Mouse (Mus musculus) gastrocnemius, postnatal 4 days (tissue): ENCODE results near the gene Oprm1. TPM values are rescaled to one million over a fixed set of nuclear protein-coding genes. Genes with fewer than 3 reads are reported as not detected.
"Not testable (repeated sequence)": the region's sequence is repeated elsewhere in the genome, so short reads cannot be mapped to it uniquely, and the experiment has no call there.

Source experiments
- DNase-seq, 2 experiments: peaks; one replicate each; pipeline ENCODE4 v3.0.0; 2021 to 2022; ENCODE audit warnings: low spot score in 2 of 2, mixed read lengths in 2 of 2
- long read RNA-seq, 2 experiments: library from polyadenylated mRNA; stranded (forward); transcript quantifications; one replicate each; pipeline ENCODE4 v2.0.0; 2021
- total RNA-seq, 2 experiments: library from RNA; stranded (reverse); gene quantifications; 2 replicates each; pipeline ENCODE4 v1.2.3; 2021

Oprm1 gene
- not detected for total RNA-seq
- long read RNA-seq, experiment 1: 0 reads
- long read RNA-seq, experiment 2: 0 reads

- no peak for DNase-seq
These were observed at the start of gene Oprm1 for GRCm38 (mm10) chr10:6758206-6758605. TSS of gene Oprm1 (plus strand) at chr10:6758506.

GRCm38 (mm10) chr10:6717181-6717948, 40.9 kb upstream of the Oprm1 start:
- no peak for DNase-seq

DNA sequence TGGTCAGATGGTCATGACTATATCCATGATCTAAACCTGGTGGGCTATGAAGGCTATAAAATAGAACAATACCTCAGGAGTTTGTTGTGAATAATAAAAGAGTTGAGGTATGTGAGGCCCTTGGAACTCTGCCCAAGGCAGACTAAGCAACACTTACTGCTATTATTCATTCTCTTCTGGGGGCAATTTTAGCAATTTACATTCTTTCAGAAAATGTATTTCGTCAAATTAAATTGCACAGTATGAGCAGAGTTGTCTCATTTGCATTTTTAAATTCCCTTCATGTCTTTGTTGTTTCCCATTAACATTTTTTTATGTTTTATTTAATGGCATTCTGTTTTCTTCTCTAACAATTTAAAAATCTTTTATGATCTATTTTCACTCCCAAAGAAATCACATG, 34.5 kb upstream of the Oprm1 start:
- DNase-seq: no peak

DNA sequence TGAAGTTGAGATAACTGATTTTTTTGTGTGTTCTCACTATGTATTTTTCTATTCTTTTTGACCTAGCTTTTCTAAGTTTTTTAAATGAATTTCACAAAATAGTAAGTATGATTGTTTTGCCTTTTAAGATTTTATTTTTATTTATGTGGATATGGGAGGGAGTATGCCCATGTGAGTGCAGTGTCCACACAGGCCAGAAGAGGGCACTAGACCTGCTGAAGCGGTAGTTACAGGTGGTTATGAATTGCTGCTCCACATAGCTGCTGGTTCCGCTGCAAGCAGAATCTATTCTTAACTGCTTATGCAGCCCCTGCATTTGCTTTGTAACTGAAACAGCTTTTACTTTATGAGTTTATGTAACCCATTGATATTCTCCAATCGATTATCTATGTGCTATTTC, 29.8 kb upstream of the Oprm1 start:
- DNase-seq: no peak

DNA sequence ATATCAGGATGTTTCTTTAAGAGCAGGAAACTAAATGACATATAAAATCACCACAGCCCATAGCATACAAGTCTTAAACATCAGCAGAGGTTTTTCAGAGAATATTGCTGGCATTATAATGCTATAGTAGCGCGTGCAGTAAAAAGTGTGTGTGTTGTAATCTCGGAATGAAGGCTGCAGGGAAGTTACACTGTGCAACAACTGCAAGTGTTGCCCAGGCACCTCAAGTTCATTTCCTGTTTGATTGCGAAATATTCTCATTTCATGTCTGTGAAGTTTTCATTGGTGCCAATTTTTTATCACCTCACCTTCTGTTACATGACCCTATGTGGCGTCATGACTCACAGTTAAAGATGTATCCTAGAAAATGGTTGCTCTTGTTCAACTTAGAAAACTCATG, 4.9 kb upstream of the Oprm1 start:
- no peak for DNase-seq

- no peak for DNase-seq
These were observed 3.0 kb downstream of the Oprm1 start, which contains the start of gene Gm10945 for GRCm38 (mm10) chr10:6761287-6761811. TSS of gene Gm10945 (minus strand) at chr10:6761761.

- DNase-seq: peak; percentile 26 to 41
These were observed 30.4 kb downstream of the Oprm1 start for GRCm38 (mm10) chr10:6788517-6789237.

GRCm38 (mm10) chr10:6790226-6790625, 31.9 kb downstream of the Oprm1 start:
- DNase-seq: no peak

- no peak for DNase-seq
These were observed 62.3 kb downstream of the Oprm1 start for GRCm38 (mm10) chr10:6820626-6821025.

GRCm38 (mm10) chr10:6842225-6842624, 83.9 kb downstream of the Oprm1 start:
- DNase-seq: no peak

- DNase-seq: no peak
These were observed 88.0 kb downstream of the Oprm1 start for GRCm38 (mm10) chr10:6846283-6846682.

DNA sequence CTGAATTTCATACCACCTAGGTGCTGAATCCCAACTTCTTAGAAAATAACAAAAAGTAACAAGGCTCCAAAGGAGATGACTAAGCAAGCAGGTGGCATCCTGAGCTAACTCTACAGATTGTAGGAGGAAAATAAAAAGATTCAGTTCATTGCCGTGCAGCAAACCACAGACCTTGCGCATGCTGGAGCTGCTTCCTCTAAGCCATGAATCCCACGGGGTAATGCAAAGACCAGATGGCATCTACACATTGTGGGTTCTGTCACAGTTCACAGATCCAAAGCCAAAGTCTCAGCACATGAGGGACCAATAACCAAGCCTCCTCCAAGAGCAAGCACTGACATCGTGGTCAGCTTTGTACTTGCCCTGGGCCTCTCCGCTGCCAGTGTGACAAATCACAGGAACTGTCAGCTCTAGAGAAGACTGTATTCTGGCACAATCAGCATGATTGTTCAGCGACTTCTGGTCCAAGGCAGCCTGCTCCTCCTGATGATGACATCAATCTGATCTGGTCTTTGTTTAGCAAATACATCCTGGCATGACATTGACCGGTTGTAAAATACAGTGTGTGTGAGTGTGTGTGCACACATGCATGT, 90.0 kb downstream of the Oprm1 start:
- DNase-seq: no peak

GRCm38 (mm10) chr10:6848834-6849233, 90.5 kb downstream of the Oprm1 start:
- DNase-seq: no peak

DNA sequence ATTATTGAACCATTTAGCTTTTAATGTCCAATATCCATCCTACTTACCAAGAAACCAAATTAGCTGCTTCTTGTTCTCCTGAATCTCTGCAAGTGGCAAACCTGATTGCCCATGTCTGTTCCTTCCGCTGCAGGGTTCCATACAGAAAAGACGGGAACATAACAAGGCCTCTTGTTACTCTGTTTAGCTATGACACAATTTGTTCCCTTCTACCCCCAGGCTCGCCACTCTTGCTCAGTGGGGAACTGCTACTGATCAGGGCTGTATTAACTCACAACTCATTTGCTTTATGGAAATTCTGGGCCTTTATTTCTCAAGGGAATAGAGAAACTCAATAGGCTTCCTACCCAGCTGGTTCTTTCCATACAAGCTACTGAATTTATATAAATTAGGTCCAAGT, 97.5 kb downstream of the Oprm1 start:
- no peak for DNase-seq

- no peak for DNase-seq
These were observed 113.2 kb downstream of the Oprm1 start for GRCm38 (mm10) chr10:6871418-6872072.

GRCm38 (mm10) chr10:6873917-6874316, 115.6 kb downstream of the Oprm1 start:
- no peak for DNase-seq

GRCm38 (mm10) chr10:6878276-6878881, 120.1 kb downstream of the Oprm1 start:
- no peak for DNase-seq

DNA sequence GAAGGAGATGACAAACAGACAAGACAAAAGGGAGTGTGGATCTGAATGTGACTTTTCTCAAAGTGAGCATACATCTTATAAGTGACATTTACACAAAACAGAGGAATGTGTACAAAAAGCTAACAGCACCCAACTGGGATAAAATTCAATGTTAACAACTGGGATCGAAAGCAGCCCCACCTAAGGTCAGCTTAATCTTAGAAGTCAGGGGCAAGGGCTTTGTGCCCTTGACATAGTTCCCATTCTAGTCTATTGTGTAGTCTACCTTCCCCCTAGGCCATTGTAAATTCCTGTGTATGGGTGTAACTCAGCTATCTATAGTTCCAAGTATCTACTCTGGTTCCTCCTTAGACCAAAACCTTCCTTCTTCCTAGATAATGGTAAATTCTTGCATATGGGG, 123.7 kb downstream of the Oprm1 start:
- DNase-seq: not testable (repeated sequence)

- no peak for DNase-seq
These were observed 127.2 kb downstream of the Oprm1 start for GRCm38 (mm10) chr10:6885460-6885859.

- DNase-seq: no peak
These were observed 131.4 kb downstream of the Oprm1 start for GRCm38 (mm10) chr10:6889640-6890245.
